Mouse (Mus musculus) stomach, postnatal 0 days (tissue): Measurements from ENCODE around the gene Rbms3. TPM values are rescaled to one million over a fixed set of nuclear protein-coding genes. Genes with fewer than 3 reads are reported as not detected.

ENCODE experiments used
- ATAC-seq: fragments of 200-750 bp; cut with Nextera tagmentation; 2 replicates; pipeline ENCODE4 v1.8.0; 2017; ENCODE audit not compliant: low FRiP score, low TSS enrichment
- DNase-seq: peaks from one replicate; pipeline ENCODE4 v3.0.0-alpha.2; 2016; ENCODE audit warnings: low spot score
- H3K27ac ChIP-seq: fragments of 300-500 bp; sonication (generic); replicated peaks from 2 replicates; pipeline ENCODE4 v1.5.1; 2014; ENCODE audit warnings: mild to moderate bottlenecking, control low read depth
- H3K27me3 ChIP-seq: fragments of 300-500 bp; sonication (generic); 2 replicates; pipeline ENCODE4 v1.6.1; 2014; ENCODE audit warnings: low read length; ENCODE audit not compliant: control insufficient read depth, insufficient read depth
- H3K36me3 ChIP-seq: fragments of 300-500 bp; sonication (generic); 2 replicates; pipeline ENCODE4 v1.6.1; 2014; ENCODE audit warnings: low read length, mixed read lengths; ENCODE audit not compliant: control insufficient read depth, insufficient read depth
- H3K4me1 ChIP-seq: fragments of 300-500 bp; sonication (generic); replicated peaks from 2 replicates; pipeline ENCODE4 v1.6.1; 2014; ENCODE audit warnings: antibody characterized with exemption; ENCODE audit not compliant: control insufficient read depth, insufficient read depth
- H3K4me2 ChIP-seq: fragments of 300-500 bp; sonication (generic); replicated peaks from 2 replicates; pipeline ENCODE4 v1.6.1; 2014; ENCODE audit warnings: low read depth, mild to moderate bottlenecking, control low read depth, moderate library complexity
- H3K4me3 ChIP-seq: fragments of 300-500 bp; sonication (generic); 2 replicates; pipeline ENCODE4 v1.5.1; 2014; ENCODE audit warnings: low read depth, low read length, control low read depth
- H3K9ac ChIP-seq: fragments of 300-500 bp; sonication (generic); 2 replicates; pipeline ENCODE4 v1.6.1; 2014; ENCODE audit warnings: mild to moderate bottlenecking, low read length, control low read depth, mixed read lengths
- H3K9me3 ChIP-seq: fragments of 300-500 bp; sonication (generic); 2 replicates; pipeline ENCODE4 v1.6.1; 2016; ENCODE audit warnings: low read length; ENCODE audit not compliant: control insufficient read depth
- CTCF ChIP-seq: IDR thresholded peaks from 2 replicates; pipeline ENCODE4 v1.5.1; 2016; ENCODE audit warnings: antibody characterized with exemption, low read depth, mild to moderate bottlenecking, moderate library complexity
- EP300 ChIP-seq: optimal IDR thresholded peaks from 2 replicates; pipeline ENCODE3; 2016; ENCODE audit warnings: antibody characterized with exemption
- WGBS: fragments of 180-500 bp; shearing (Covaris S2); extraction: QIAGEN DNeasy Blood & Tissue Kit; methylation state at CpG from one replicate; pipeline ENCODE4 v1.1.7; 2014; 5-methylcytosine and 5-hydroxymethylcytosine counted together
- polyA plus RNA-seq: library from polyadenylated mRNA; unstranded; fragments of >200 nt; fragmentation: Nextera tagmentation; extraction: Ambion mirVana; gene quantifications from 2 replicates; pipeline ENCODE4 v1.2.1, GENCODE M21; 2015

Gene Rbms3
- polyA plus RNA-seq, 1 experiment from 2014 or later = 20.9 TPM

- no peak for ATAC-seq
- TF ChIP-seq EP300 (no peak), CTCF (no peak)
- H3K36me3 ChIP-seq = no peaks in the 10 kb centered on the region
- no peak overlapping the region for H3K4me2 ChIP-seq
- DNase-seq = no peak
- no peak overlapping the region for H3K4me3 ChIP-seq
- H3K9me3 ChIP-seq = no peaks in the 10 kb centered on the region
- H3K27ac ChIP-seq = no peak overlapping the region
- H3K27me3 ChIP-seq = no peaks in the 10 kb centered on the region
- H3K4me1 ChIP-seq = no peaks in the 10 kb centered on the region
- H3K9ac ChIP-seq = no peak overlapping the region
- 55% methylated on average over 7 of the region's 7 CpGs for WGBS
Measured at GRCm38 (mm10) chr9:117077548-117077947, 552.2 kb downstream of the Rbms3 start.

GRCm38 (mm10) chr9:117076785-117077184 lies 552.9 kb downstream of the Rbms3 start:
- Histone ChIP-seq H3K9ac (no peak overlapping the region), H3K4me1 (no peaks in the 10 kb centered on the region), H3K4me2 (no peak overlapping the region), H3K9me3 (no peaks in the 10 kb centered on the region), H3K4me3 (no peak overlapping the region), H3K27me3 (no peaks in the 10 kb centered on the region), H3K27ac (no peak overlapping the region), H3K36me3 (no peaks in the 10 kb centered on the region)
- WGBS = 50% methylated on average over 8 of the region's 8 CpGs
- TF ChIP-seq CTCF (no peak), EP300 (no peak)
- DNase-seq (no peak), ATAC-seq (no peak)

- Histone ChIP-seq H3K9ac (no peak overlapping the region), H3K27ac (no peak overlapping the region), H3K4me2 (no peak overlapping the region), H3K9me3 (no peaks in the 10 kb centered on the region), H3K36me3 (no peaks in the 10 kb centered on the region), H3K4me1 (no peaks in the 10 kb centered on the region), H3K4me3 (no peak overlapping the region), H3K27me3 (no peaks in the 10 kb centered on the region)
- ATAC-seq = no peak
- no peak for DNase-seq
- 33% methylated on average over 2 of the region's 2 CpGs for WGBS
- TF ChIP-seq CTCF = no peak
- no peak for TF ChIP-seq EP300
Measured at GRCm38 (mm10) chr9:117072433-117073099, 557.1 kb downstream of the Rbms3 start.

GRCm38 (mm10) chr9:117070616-117071015 lies 559.1 kb downstream of the Rbms3 start:
- no peaks in the 10 kb centered on the region for H3K4me1 ChIP-seq
- H3K9me3 ChIP-seq = no peaks in the 10 kb centered on the region
- no peak for DNase-seq

GRCm38 (mm10) chr9:117069232-117069631 lies 560.5 kb downstream of the Rbms3 start:
- no peak for DNase-seq
- no peak overlapping the region for H3K27ac ChIP-seq

More at GRCm38 (mm10) chr9:117070616-117071015, 559.1 kb downstream of the Rbms3 start:
- no peak overlapping the region for H3K4me3 ChIP-seq
- ATAC-seq = no peak
- no peak overlapping the region for H3K27ac ChIP-seq
- H3K36me3 ChIP-seq = no peaks in the 10 kb centered on the region
- TF ChIP-seq EP300 (no peak), CTCF (no peak)
- H3K9ac ChIP-seq = no peak overlapping the region
- 68% methylated on average over 2 of the region's 2 CpGs for WGBS
- no peaks in the 10 kb centered on the region for H3K27me3 ChIP-seq
- no peak overlapping the region for H3K4me2 ChIP-seq

GRCm38 (mm10) chr9:117067703-117068419 lies 561.9 kb downstream of the Rbms3 start:
- Histone ChIP-seq H3K4me3 (no peak overlapping the region), H3K9me3 (no peaks in the 10 kb centered on the region), H3K4me2 (no peak overlapping the region), H3K4me1 (no peaks in the 10 kb centered on the region), H3K9ac (no peak overlapping the region), H3K27me3 (no peaks in the 10 kb centered on the region), H3K27ac (no peak overlapping the region), H3K36me3 (no peaks in the 10 kb centered on the region)
- WGBS = 85% methylated on average over 11 of the region's 11 CpGs
- no peak for DNase-seq
- ATAC-seq = no peak
- no peak for TF ChIP-seq EP300
- no peak for TF ChIP-seq CTCF

More at GRCm38 (mm10) chr9:117069232-117069631, 560.5 kb downstream of the Rbms3 start:
- Histone ChIP-seq H3K4me2 (no peak overlapping the region), H3K4me3 (no peak overlapping the region), H3K27me3 (no peaks in the 10 kb centered on the region), H3K9ac (no peak overlapping the region), H3K36me3 (no peaks in the 10 kb centered on the region), H3K9me3 (no peaks in the 10 kb centered on the region), H3K4me1 (no peaks in the 10 kb centered on the region)
- no peak for TF ChIP-seq CTCF
- TF ChIP-seq EP300 = no peak
- 64% methylated on average over 1 of the region's 1 CpGs for WGBS
- no peak for ATAC-seq
